Mouse (Mus musculus): Measurements from ENCODE around the gene Gm45261. TPM values are rescaled to one million over a fixed set of nuclear protein-coding genes. Genes with fewer than 3 reads are reported as not detected.

The Gm45261 gene
- polyA plus RNA-seq, 1 experiment from 2014 or later: not detected

Other genes with a start within 250 kb of the Gm45261 start
- gene Fam124b, start 243.0 kb downstream of the Gm45261 start, polyA plus RNA-seq (2015; fragmentation: Nextera tagmentation; extraction: Ambion mirVana): 0.50 and 0.80 TPM in 2 replicates
- gene Cul3, start 121.0 kb downstream of the Gm45261 start, polyA plus RNA-seq (2015; fragmentation: Nextera tagmentation; extraction: Ambion mirVana): 23.5 and 29.1 TPM in 2 replicates

Data from hindbrain, embryonic 16.5 days (tissue).